Mouse (Mus musculus): ENCODE data around the gene Heatr6. TPM values are rescaled to one million over a fixed set of nuclear protein-coding genes. Genes with fewer than 3 reads are reported as not detected.

Heatr6 gene
- total RNA-seq, 2 experiments from 2014 or later = 15.0 to 20.8 TPM

DNA sequence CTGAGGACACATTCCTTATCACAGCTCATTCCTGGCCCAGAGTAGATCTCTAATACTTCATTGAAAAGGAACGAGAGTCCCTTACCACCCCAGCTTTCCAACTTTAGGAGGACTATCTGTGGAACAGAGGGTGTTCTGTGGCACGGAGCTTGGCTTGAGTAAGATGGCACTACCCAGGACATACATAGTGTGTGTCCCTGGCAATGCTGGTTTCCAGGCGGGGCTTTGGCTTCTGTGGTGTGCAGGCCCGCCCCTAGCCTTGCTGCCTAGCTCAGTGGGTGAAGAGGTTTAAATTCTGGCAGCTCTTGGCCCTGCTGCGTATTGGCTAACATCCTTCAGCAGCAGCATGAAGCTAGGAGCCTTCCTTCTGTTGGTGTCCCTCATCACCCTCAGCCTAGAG is 6.8 kb upstream of the Heatr6 start, which contains the start of gene Wfdc21:
Gene Wfdc21, plus strand, starts transcription at position 260 of the 400 bp plus-strand sequence.
- no peak for DNase-seq (ENCODE audit: extremely low spot score in 1 of 2, low spot score in 1 of 2)

DNA sequence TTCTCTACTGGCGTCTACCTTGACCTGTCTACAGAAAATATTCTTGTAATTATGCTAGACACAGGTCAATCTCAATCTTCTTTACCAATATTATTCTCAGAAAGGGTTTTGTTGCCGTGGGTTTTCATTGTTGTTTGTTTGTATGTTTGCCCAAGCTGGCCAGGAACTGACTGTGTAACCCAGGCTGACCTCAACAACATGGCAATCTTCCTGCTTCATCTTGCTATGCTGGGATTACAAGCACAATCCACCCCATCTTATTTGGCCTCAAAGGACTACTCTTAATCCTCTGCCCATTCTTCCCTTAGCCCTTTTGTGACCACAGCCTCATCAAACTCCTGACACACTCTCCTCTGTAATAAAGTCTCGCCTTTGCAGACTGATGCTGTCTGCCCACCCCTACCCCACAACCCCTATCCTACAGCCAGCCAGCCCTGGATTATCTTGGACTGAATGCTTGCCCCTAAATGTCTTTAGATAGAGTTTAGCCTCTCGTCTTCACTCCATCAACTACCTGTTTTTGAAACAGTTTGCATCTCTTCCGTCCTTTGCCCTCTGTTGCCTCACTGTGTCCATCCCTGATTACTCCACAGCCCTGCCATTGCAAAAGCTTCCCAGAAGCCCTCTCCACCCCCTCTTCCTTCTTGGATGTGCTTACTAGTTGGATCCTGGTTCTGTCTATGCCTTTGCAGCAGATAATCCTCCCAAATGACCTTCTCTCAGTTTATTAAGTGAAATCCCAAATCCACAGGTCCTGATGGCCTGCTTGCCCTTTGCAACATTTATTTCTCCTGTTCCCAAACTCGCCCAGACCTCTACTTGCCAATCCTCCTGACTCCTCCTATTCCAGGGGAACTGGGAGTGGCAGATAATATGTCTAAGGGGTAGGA is 5.9 kb upstream of the Heatr6 start:
- no peak for DNase-seq (ENCODE audit: extremely low spot score in 1 of 2, low spot score in 1 of 2)

- no peak for DNase-seq (ENCODE audit: extremely low spot score in 1 of 2, low spot score in 1 of 2)
Observed at GRCm38 (mm10) chr11:83754227-83754626, 731 bp downstream of the Heatr6 start.

DNA sequence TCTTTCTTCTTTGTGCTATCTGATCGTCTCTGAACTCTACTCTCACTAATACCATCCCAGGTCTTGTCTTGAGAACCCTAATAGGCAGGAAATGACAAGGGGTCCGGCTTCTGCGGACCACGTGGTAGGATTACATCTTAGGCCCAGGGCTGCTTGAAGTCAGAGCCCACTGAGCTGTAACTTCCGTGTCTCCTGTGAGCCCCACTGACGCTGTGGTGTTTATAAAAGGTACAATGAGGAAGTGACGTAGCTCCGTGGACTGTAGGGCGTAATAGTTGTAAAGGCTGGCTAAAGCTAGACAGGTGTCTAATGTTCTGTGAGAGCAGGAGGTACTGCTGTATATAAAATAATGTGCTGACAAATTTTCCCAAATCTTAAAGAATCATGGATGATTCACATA is 13.8 kb downstream of the Heatr6 start:
- no peak for DNase-seq (ENCODE audit: extremely low spot score in 1 of 2, low spot score in 1 of 2)

GRCm38 (mm10) chr11:83768976-83769375 is 15.5 kb downstream of the Heatr6 start:
- no peak for DNase-seq (ENCODE audit: extremely low spot score in 1 of 2, low spot score in 1 of 2)

GRCm38 (mm10) chr11:83771014-83771413 is 17.5 kb downstream of the Heatr6 start:
- DNase-seq (ENCODE audit: extremely low spot score in 1 of 2, low spot score in 1 of 2) = no peak

DNA sequence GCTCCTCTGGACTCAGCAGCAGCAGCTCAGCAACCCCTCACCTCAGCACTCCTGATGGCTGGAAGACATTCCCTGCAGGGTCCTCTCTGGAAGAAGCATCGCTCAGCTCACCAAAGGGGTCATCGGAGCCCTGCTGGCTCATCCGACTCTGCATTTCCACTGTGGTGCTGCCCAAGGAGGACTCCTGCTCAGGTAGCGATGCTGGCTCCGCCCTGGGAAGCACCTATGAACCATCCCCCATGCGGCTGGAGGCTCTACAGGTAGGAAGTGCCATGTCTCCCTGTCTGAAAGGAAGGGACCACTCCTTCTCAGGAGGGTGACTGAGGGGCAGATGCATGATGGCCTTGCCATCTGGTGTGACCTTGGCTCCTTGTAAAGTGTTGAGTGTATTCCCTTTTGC is 18.8 kb downstream of the Heatr6 start:
- DNase-seq (ENCODE audit: extremely low spot score in 1 of 2, low spot score in 1 of 2) = no peak

- no peak for DNase-seq (ENCODE audit: extremely low spot score in 1 of 2, low spot score in 1 of 2)
Observed at GRCm38 (mm10) chr11:83773691-83774090, 20.2 kb downstream of the Heatr6 start.

DNA sequence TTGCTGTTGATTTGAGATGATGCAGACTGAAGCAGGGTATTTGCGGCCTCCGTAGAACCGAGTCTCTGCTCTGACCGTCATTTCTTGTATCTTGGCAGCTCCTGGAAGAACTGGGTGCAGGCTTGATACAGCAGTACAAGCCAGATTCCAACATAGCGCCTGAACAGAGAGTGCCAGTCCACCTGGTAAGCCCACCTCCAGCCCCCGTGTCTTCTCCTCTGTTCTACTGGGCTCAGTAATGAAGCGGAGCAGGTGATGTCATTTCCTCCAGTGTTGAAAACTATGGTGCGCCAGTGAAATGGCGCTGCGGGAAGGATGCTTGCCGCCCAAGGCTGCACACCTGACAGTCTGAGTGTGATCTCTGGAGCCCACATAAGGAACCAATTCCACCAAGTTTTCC is 20.8 kb downstream of the Heatr6 start:
- DNase-seq (ENCODE audit: extremely low spot score in 1 of 2, low spot score in 1 of 2) = no peak

GRCm38 (mm10) chr11:83776798-83777197 is 23.3 kb downstream of the Heatr6 start:
- DNase-seq (ENCODE audit: extremely low spot score in 1 of 2, low spot score in 1 of 2) = no peak

- DNase-seq (ENCODE audit: extremely low spot score in 1 of 2, low spot score in 1 of 2) = no peak
Observed at GRCm38 (mm10) chr11:83783931-83784600, 30.6 kb downstream of the Heatr6 start.

GRCm38 (mm10) chr11:83784661-83785060 is 31.2 kb downstream of the Heatr6 start:
- peak in 1 of 2 experiments; percentile 42 for DNase-seq (ENCODE audit: extremely low spot score in 1 of 2, low spot score in 1 of 2)

DNA sequence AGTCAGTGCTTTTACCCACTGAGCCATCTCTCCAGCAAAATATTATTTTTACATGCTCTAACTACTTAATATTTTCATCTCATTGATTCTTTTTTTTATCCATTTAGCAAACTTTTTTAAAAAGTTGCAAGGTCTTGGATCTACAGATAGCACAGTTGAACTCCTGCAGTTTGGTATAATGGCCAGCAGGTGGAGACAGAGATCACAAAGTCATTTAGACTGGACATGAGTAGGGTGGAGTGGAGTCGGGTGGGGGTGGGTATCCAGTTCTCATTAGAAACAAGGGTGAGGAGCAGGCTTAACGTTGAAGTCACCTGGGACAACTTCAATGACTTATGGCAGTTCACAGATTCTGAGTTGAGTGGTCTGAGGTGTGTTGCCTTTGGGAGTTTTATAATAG is 31.9 kb downstream of the Heatr6 start:
- peak in 1 of 2 experiments; percentile 40 for DNase-seq (ENCODE audit: extremely low spot score in 1 of 2, low spot score in 1 of 2)

GRCm38 (mm10) chr11:83786835-83787234 is 33.3 kb downstream of the Heatr6 start:
- DNase-seq (ENCODE audit: extremely low spot score in 1 of 2, low spot score in 1 of 2) = no peak

DNA sequence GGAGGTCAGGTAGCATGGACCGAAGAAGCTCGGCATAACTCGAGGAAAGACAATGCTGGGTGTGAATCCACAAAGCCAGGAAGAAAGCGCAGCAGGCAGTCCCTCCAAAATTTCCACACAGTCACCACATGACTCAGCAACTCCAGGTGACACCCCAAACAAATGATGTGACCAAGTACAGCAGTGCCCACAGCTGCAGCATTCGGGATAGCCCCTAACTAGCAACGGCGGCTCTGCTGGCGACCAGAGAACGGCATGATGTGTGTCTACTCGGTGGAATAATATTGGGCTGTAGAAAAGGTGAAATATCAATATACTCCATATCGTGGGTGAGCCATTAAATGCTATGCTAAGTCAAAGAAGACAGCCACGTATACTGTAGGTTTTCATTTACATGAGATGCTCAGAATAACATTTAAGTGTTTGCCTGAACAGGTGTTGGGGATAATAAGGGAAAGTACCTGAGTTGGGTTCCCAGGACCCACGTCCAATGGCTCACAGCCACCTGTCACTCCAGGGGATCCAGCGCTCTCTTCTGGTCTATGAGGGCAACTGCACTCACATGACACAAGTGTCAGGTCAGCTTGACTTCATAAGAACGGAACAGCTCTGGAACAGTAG is 34.0 kb downstream of the Heatr6 start:
- DNase-seq (ENCODE audit: extremely low spot score in 1 of 2, low spot score in 1 of 2) = no peak

GRCm38 (mm10) chr11:83788331-83788730 is 34.8 kb downstream of the Heatr6 start:
- DNase-seq (ENCODE audit: extremely low spot score in 1 of 2, low spot score in 1 of 2) = no peak

DNA sequence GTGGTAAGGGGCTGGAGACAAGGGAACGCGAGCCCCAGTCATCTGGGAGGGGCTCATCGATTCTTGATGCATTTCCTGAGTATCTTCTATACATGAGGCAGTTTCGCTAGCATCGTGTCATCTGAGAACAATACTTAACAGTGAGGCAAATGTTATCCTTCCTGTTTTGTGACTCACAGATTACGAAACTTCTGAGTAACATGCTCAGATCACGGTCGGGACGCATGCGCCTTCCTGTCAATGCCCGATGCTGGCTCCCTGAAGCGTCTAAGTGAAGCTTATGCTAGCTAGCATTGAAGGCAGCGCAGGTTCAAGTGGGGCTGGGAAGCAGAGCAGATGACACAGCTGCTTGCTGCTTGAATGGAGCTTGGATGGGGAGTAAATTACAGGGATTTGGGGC is 35.8 kb downstream of the Heatr6 start:
- no peak for DNase-seq (ENCODE audit: extremely low spot score in 1 of 2, low spot score in 1 of 2)

- DNase-seq (ENCODE audit: extremely low spot score in 1 of 2, low spot score in 1 of 2) = no peak
Observed at GRCm38 (mm10) chr11:83791133-83791532, 37.6 kb downstream of the Heatr6 start.

GRCm38 (mm10) chr11:83792316-83792914 is 38.9 kb downstream of the Heatr6 start:
- DNase-seq (ENCODE audit: extremely low spot score in 1 of 2, low spot score in 1 of 2) = no peak

DNA sequence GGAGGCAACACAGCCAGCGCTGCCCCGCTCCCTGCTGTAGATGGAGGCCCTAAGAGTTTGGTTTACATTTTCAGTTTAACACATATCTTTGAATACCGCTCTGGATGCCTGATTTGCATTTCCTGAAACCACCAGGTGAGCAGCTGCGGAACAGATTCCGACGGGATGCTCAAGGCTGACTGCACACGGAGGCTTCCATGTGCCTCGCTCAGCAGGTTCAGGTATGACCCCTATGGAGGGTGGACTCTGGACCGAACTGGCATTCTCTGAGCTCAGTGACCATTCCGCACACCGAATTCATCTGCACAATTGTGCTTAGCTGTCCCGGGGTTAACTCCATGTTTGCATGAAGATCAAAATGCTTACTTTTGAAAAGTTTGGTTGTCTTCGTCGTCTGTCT is 39.8 kb downstream of the Heatr6 start:
- DNase-seq (ENCODE audit: extremely low spot score in 1 of 2, low spot score in 1 of 2) = no peak

DNA sequence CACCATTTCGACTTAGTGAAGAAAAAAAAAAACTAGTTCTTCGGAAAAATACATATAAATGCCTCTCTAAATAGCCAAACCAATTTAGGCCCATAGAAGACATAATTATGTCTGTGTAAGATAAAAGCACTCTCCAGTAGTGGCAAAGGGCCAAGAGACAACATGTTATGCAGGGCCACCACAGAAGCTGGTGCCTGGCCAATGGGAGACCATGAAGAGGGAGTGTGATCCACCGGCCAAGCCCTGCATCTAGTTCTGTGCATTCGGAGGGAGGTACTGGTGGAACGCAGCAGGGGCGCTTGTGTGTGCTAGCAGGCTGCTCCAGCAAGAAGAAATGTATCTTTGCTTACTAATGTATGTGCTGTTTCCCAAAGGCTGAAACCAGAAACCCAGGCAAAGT is 42.6 kb downstream of the Heatr6 start:
- DNase-seq (ENCODE audit: extremely low spot score in 1 of 2, low spot score in 1 of 2) = no peak
